Mouse (Mus musculus): ENCODE data around the gene Pum1.
A peak's percentile ranks its signal among the peaks of the same experiment; 100 is the strongest.

Pum1 gene

DNA sequence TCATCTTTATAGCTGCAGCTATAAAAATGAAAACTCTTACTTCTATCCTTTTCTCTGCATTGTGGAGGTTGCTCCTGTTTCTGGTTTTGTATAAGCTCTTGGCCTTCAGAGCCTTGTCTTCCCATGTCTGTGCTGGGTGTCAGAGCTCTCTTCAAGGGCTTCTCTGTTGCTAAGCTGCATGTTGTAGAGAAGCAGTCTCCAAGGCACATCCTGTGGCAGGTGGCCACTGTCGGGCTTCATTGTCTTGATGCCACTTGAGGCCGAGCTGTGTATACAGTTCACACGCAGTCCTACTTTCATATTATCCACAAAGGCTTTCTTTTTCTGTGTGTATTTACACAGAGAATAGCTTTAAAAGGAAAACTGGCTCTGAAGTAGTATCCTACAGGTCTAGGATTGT is 63.0 kb downstream of the Pum1 start:
- no peak for DNase-seq (ENCODE audit: low spot score in 2 of 2)

DNA sequence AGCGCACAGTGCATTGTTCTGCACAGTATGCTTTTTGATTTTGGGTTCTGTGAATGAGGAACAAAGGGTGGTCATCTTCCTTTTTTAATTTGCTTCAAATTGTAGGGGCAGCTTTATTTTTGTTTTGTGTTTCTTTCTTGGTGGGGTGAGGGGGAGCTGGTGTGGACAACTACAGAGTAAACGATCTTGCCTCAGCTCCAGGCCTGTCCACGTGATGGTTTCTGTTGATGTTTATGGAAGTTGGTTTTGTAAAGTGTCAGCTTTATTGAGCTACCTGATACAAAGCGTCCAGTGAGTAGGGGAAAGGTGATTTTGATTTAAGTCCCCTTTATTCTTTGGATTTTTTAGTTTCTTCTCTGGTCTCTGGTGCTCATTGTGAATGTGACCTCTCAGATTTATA is 72.8 kb downstream of the Pum1 start:
- DNase-seq (ENCODE audit: low spot score in 2 of 2) = no peak

DNA sequence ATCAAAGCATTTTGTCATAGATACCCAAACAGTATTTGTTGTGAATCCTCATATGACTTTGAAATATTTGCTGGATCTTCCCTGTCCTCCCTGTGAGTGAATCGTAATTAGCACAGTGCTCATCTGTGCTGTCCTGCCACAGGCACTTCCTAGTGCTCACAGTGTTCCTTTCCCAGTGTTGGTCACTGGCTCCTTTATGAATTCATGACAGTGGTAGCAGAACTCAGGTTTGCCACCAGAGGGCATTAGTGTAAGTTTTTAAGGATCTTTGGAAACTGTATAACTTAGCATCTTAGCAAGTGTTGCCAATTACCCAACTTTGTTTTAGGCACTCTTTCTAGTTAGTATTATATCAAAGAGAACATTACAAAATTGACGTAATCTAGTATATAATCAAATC is 75.4 kb downstream of the Pum1 start:
- DNase-seq (ENCODE audit: low spot score in 2 of 2) = peak in 1 of 2 experiments; percentile 78

DNA sequence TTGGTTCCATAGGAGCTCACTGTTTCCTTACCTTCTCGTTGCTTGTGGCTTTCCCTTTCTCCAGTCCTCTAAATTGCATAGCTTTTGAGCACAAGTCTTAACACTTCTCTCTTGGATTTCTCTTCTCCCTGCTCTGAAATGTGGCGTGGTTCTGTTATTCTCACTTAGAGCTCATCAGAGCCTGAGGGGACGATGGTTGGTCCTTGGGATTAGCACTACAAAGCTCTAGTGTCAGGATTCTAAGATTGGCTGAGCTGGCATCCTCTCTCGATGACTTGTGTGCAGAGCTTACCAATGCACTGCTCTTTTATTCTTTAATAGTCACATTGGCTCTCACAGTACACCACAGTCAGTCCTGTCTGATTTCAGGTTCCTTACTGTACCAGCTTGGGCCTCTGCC is 80.9 kb downstream of the Pum1 start:
- DNase-seq (ENCODE audit: low spot score in 2 of 2) = no peak

DNA sequence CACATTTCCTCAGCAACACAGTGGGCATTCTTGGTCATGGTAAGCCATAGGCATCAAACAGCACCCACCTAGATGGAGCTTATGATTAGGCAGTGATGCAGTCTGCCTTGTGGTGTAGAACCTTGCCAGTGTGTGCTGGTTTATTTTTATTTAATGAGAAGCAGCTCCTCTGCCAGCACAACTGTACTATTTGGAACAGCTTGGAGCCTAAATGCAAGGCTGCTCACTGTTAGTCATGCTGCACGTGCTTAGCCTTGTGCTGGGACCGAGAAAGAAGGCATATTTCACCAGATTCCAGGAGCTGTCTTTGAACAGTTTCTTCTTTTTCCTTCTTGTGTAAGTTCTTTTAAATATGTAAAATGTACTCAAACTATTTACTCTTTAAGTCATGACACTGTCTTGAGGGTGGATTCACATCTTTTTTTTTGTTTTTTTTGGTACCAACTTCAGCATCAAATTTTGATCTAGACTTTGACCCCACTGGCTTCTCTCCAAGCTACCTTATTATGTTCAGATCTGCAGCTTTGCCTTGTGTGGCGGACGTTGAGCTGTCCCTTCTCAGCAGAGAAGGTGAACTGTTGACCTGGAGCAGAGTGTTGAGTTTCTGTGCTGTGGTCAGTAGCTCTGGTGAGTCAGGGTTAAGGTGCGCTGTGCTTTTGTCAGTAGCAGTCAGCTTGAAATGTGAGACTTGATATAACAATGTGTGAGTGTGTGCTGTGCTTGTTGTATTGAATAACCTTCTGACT is 82.6 kb downstream of the Pum1 start:
- peak; percentile 86 to 90 for DNase-seq (ENCODE audit: low spot score in 2 of 2)

DNA sequence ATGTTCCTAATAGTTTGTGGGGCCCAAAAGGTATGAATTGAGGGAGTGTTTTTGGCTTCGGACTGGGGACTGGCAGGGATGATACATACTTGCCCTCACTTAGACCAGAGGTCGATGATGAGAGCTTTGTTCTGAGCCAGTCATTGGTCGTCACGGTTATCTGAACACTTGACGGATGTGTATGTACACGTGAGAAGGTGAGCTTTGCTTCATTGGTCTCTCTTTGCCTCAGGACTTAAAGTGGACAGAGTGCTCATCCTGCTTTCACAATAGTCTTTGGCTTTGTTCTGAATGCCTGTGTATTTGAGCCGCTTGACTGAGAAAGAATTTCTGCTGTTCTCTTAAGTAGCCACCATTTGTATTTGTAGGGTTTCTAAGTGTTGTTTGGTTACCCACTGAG is 86.4 kb downstream of the Pum1 start:
- no peak for DNase-seq (ENCODE audit: low spot score in 2 of 2)

DNA sequence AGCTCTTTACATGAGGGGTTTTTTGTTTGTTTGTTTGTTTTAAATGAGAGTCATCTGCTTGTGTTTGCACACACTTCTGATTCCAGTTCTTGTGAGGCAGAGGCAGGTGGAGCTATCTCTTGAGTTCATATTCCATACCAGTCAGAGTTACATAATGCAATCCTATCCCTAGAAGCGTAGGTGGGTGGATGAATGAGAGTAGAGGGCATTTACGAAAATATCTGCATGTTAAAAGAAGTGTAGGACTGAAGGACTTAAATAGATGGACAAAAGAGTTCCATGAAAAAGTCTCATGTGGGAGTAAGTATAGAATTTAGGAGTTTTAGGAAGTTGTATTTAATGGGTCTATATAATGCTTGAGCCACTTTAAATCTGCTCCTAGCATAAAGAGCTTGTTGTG is 88.8 kb downstream of the Pum1 start:
- DNase-seq (ENCODE audit: low spot score in 2 of 2) = no peak

DNA sequence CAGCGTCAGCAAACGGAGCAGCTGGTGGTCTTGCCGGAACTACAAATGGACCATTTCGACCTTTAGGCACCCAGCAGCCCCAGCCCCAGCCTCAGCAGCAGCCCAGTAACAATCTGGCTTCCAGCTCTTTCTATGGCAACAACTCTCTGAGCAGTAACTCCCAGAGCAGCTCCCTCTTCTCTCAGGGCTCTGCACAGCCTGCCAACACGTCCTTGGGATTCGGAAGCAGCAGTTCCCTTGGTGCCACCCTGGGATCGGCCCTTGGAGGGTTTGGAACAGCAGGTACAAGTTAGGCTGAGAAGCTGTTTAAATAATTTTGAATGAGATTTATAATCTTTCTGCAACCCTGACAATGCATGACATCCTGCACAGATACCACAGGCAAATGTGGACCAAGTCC is 89.5 kb downstream of the Pum1 start:
- no peak for DNase-seq (ENCODE audit: low spot score in 2 of 2)

DNA sequence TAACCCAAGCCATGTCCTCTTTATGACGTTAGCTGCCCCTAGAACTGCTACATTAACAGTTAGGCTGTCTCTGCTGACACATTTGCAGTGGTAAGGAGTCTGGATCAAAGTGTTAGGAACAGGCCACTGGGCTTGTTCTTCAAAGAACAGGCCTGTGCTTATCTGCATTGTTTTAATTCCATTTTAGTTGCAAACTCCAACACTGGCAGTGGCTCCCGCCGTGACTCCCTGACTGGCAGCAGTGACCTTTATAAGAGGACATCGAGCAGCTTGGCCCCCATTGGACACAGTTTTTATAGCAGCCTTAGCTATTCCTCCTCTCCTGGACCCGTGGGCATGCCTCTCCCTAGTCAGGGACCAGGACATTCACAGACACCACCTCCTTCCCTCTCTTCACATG is 90.6 kb downstream of the Pum1 start:
- DNase-seq (ENCODE audit: low spot score in 2 of 2) = no peak

DNA sequence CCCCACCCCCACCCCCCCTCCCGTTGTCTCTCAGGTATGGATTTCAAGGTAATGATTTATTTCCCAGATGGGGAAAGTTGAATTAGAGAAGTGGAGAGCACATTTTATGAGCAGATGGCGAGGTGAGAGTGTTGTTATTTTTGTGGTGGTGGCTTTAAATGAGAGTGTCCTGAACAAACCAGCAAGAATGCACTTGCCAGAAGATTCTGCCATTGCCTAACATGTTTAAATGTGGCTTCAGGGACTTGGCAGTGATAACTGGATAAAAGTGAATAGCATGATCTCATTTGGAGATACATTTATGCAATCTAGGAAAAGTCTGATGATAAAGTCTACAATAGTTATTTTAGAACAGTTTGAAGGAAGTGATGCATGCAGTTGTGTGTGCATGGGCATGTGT is 91.7 kb downstream of the Pum1 start:
- DNase-seq (ENCODE audit: low spot score in 2 of 2) = peak in 1 of 2 experiments; percentile 53

DNA sequence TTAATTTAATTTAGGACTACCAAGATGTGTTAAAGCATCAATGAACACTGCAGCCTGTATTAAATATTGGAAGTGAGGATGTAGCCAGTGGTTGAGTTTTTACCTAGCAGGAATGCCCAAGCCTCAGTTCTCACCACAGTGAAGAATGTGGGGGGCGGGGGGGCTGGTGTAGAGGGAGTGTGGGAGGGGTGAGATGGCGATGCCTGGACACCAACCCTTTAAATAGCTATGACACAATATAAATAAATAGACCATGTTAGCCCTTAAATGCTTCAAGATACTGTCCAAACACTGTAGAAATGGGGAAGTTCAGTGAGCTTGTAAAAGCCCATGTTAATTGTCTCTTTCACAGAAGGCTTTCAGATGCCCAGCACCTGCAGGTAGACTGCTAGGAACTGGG is 96.8 kb downstream of the Pum1 start:
- no peak for DNase-seq (ENCODE audit: low spot score in 2 of 2)

DNA sequence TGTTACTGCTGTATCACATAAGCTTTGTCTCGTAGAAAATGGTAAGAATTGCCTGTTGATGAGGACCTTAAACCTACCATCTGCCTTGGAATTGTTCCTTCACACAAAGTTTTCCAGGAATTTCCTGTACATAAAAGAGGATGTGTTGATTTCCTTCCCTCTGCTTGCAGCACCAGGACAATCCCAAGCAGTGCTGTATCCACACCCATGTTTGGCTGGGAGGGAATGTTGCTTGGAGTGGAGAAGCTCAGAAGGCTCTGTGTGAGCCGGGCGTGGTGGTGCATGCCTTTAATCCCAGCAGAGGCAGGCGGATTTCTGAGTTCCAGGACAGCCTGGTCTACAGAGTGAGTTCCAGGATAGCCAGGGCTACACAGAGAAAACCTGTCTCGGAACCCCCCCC is 98.7 kb downstream of the Pum1 start:
- DNase-seq (ENCODE audit: low spot score in 2 of 2) = no peak

DNA sequence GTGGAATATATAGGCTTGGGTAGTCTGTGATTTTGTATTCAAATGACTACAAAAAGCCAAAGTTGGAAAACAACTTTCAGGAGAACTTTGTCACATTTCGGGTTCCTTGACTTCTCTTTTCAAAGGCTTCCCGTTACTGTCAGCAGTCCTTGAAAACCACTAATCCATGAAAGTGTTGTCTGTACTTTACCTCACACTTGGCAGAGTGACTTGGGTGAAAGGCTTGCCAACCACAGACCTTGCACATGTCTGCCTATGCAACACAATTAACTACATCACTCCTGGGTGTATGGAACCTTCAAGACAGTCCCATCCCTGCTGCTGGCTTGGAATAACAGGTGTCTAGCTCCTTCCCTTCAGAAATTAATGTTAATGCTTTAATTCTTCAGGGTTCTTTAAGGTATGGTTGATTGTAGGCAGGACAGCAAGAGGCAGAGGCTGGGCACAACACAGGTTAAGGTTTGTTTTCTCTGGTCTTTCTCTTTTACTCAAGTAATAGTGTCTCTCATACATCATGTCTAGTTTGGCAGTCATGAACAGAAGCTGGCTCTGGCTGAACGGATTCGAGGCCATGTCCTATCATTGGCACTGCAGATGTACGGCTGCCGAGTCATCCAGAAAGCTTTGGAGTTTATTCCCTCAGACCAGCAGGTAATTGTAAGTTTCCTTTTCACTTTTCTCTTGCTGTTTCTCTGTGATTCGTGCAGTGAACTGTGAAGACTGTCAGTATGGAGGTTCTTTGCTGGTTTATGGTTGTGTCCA is 102.5 kb downstream of the Pum1 start:
- DNase-seq (ENCODE audit: low spot score in 2 of 2) = no peak

DNA sequence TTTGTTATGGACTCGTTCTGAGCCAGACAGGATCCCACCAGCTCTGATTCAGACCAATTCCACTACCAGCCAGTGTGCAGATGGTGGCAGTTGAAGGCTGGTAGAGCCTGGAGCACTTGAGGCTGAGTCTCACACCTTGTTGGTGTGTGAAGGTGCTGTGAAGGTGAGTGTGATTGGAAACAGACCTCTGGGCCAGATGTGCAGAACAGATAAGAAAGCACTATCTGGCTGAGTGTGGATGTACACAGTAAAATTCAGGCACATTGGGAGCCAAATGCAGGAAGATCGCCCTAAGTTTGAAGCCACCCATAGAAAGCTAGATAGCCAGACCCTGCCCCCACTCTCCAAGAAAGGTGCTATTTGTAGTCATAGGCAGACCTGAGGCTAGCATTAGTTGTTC is 103.3 kb downstream of the Pum1 start:
- no peak for DNase-seq (ENCODE audit: low spot score in 2 of 2)

DNA sequence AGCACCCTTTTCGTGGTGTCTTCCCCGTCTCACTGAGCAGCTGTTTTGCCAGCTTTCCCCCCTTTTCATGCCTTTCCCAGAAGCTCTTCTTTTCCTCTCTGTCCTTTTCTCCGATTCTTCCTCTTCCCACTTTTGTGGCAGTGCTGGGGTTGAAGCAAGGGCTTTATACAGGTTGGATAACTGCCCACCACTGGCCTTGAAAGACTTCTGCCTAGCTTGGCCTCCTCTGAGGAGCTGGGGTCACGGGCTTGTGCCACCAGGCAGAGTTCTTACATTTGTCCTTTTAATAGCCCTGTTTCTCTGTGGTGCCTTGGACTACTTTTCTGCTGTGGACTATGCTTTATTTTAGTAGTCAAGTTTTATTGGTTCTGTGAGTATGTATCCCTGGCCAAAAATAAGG is 103.8 kb downstream of the Pum1 start:
- DNase-seq (ENCODE audit: low spot score in 2 of 2) = no peak

DNA sequence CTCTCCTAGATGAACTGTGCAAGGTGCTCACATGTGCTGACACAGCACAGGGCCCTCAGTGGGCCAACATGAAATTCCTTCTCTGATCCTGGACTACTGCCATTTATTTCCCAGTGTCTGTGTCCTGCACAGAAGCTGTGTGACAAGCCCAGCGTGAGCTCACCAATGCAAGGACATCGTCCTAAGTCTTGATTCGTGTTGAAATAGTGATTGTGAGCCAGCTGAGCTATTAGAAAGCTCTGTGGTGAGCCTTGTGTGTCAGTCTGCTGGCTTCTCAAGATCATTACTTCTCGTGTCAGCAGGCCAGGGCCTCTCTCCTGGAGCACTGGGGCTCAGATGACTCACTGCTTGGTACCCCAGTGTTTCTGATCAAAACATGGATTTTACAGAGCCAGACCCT is 110.8 kb downstream of the Pum1 start:
- DNase-seq (ENCODE audit: low spot score in 2 of 2) = no peak

DNA sequence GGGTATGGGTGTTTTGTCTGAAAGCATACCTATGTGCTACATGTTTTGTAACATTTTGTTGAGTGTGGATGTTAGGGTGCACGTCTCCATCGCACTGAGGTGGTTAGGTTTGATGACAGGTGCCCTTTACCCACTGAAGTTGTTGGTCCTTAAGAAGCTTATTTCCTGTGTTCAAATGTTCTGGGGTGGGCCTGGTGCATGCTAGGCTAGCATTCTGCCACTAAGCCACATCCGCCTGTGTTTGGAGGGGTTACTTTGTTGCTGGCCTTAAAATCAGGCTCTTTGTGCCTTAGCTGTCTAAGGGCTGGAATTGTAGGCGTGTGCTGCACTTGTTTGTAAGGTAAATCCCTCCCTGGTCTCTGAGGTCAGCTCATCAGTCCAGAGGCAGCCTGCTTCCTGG is 111.7 kb downstream of the Pum1 start:
- DNase-seq (ENCODE audit: low spot score in 2 of 2) = no peak

DNA sequence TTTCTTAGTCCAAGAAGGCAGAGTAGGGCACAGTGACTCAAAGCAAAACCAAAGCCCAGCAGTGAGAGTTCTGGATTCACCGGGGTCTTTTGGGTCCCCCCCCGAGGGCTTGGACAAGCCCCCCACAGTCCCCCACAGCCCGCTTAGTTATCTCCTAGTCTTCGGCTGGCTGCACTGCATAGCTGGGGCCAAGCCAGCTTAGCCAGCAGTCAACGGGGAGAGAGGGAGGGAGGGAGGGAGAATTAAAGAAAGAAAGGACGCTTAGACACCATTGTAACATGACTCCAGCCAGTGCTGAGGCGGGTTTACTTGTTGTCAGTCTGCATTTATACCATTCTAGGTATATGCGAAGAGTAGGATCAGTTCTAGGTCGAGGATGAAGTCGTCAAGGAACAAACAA is 114.5 kb downstream of the Pum1 start:
- DNase-seq (ENCODE audit: low spot score in 2 of 2) = no peak

DNA sequence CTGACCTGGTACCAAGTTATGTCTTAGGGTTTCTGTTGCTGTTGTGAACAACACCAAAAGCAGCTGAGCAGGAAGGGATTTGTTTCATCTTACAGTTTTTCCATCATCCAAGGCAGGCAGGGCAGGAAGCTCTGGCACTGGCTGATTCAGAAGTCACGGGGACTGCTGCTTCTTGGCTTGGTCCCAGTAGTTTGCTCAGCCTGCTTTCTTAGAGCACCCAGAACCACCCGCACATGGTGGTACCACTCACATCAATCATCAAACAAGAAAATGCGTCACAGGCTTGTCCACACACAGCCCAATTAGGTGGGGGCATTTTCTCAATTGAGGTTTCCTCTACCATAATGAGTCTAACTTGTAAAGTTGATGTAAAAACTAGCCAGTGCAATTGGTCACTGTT is 115.9 kb downstream of the Pum1 start:
- peak in 1 of 2 experiments; percentile 64 for DNase-seq (ENCODE audit: low spot score in 2 of 2)

DNA sequence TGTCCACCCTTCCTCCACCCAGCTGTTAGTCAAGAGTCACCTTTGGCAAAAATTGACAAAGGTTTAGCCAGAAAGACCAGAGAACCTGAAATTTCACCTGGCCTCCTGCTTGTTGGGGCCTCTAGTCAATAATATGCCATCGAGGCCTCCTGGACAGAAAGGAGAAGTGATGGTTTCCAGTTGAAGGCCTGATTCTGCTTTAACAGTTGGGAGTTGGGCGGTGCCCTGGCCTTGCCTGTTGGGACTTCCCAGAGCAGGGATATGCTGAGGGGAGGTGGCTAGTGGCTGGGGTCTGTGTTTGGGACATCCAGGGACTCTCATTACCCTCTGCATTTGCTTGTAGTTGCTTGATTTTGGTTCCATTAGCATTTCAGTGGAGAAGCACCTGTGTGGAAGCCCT is 119.4 kb downstream of the Pum1 start:
- no peak for DNase-seq (ENCODE audit: low spot score in 2 of 2)

DNA sequence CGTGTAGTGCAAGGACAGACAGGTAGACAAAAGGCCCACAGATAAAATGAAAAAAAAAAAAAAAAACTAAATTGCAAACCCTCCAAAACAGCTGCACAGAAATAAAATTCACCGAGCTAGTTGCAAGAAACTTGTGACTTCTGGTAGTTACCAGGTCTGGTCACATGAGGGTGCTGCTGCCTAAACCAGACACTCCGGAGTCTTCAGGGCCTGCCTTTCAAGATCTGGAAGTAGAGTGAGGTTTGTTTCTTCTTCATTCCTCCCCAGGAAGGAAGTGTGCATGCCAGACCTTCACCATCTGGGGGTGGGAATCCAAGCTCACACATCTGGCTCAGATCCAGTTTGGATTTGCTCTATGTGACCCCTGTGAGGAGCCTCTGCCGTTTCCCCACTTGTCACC is 121.6 kb downstream of the Pum1 start:
- peak in 1 of 2 experiments; percentile 62 for DNase-seq (ENCODE audit: low spot score in 2 of 2)

DNA sequence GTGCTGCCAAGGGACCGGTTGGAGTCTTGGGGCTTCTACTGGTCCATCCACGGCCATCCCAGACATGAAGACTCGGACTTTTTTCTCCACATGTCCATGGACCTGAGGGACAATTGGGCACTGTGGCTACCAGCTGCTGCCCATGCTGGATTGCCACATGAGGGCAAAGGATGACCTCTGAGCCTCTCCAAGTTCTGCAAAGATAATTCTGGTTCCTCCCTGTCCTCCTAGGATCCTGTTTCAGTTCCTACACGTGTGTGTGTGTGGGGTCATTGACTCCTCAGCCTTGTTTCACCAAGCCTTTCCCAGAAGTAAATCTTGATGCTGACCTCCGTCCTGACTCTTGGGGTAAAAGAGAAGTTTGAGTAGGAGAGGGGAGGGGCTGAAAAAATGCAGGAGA is 124.4 kb downstream of the Pum1 start:
- no peak for DNase-seq (ENCODE audit: low spot score in 2 of 2)

DNA sequence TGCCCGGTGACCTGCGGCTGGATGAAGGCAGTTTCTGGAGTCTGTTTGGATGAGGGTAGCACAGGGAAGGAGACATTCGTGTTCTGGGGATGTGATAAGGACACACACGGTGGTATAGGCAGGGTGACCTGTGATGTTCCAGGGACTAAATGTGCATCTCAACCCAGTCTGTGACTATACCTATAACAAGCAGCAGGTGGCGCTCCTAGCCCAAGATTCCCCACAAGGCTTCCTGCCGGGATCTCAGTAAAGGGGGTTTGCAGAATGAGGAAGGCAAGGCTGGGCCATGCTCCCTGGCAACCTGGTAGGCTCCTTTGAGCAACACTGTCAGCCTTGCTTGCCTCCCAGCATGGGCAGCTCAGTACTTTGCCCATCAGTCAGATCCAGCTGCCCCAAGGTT is 127.1 kb downstream of the Pum1 start:
- peak in 1 of 2 experiments; percentile 92 for DNase-seq (ENCODE audit: low spot score in 2 of 2)

Data from left cerebral cortex, adult 9 months (tissue).